Mouse (Mus musculus) c-Kit-positive CD71-positive TER-119-positive erythroid progenitor cells, embryonic 14.5 days (primary cell): ENCODE results near the gene Gm28051.

ENCODE experiments used
- DNase-seq: peaks from one replicate; pipeline ENCODE4 v3.0.0-alpha.2; 2013; ENCODE audit warnings: low spot score

Gm28051 gene

DNA sequence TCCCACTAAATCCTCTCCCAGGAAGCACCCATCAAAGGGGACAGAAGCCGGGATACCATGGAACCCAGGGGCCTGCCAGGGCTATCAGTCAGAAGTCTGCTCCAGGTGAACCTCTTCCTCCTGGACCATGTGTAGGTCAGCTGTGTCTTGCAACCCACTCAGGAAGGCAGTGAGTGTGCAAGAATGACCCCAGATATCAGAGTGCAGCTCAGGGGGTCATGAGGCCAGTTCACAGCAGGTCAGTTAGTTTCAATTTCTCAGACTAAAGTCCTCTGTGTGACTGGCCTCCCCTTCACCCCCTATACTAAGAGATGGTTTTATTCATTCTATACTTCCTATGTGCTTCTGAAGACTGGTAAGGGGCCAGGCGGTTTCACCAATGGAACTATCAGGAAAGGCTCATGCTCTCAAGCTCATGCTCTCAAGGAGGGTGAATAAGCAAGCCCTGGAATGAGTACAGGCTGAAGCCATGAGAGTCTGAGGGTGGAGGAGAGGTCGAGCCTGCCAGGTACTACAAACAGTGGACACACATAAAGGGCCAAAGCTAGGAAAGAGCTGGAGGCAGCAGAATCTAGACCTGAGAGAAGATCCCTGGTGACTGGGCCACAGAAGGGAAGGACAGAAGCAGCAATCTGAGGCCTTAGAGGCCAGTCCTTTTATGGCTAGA is 72.7 kb downstream of the Gm28051 start:
- DNase-seq: no peak

- no peak for DNase-seq
These were observed 73.6 kb downstream of the Gm28051 start for GRCm38 (mm10) chr12:102683979-102684378.

DNA sequence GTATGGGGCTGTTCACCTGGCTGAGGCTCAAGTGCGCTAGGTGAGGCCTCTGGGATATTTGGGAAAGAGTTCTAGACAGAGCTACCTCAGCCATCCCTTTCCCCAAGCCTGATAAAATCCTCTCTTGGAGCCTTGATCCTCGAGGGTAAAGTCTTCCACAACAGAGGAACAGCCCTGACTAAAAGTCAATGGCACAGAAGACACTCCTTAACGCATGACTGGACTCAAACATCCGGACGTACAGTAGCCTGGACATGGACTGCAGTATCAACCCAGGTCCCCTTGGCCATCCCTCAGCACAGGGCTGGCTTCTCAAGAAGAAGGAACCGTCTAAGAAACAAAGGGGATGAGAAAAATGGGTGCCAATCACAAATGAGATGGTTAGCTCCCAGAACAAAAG is 74.1 kb downstream of the Gm28051 start:
- DNase-seq: no peak

DNA sequence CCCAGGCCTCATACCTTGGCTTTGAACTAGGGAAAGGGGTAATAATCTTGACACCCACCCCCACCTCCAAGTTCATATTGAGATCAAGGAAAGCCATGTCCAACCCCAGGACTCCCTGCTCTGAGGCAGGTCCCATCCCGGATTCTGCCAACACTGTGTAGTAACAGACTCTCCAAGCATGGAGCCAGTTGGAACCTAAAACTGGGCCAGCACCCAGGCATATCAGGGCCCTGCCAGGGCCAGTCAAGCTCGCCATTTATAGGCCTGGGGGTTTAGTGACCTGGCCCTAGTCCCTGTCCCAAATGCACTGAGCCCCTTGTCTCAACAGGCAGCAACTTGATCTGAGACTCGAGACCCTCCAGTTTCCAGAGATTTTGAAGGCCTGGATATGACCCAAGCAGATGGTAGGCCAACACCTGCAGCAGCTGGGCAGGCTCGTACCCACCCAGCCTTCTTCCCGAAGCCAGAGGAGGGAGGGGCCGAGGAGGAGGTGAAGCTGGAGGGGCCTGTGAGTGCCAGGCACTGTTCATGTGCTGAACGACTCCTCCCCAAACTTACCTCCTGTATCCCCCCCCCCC is 74.8 kb downstream of the Gm28051 start:
- no peak for DNase-seq

DNA sequence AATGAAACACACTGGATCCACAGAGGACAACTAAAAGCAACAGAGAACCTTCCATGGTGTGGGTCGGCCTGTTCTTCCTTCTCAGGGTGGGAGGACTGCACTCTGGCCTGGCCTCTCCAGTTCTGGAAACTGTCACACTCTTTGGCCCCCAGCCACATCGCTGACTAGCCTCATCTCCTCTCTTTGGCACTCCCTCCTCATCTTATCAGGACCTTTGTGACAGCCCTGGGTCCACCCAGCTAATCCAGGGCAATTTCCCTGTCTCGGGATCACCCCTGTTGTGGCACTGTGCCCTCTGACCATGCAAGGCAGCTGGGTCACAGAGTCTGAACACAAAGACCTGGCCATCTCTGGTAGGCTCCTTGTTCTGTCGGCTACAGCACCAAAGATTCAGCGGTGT is 75.5 kb downstream of the Gm28051 start:
- no peak for DNase-seq

- DNase-seq: no peak
These were observed 76.0 kb downstream of the Gm28051 start for GRCm38 (mm10) chr12:102681590-102681989.

- DNase-seq: no peak
These were observed 78.7 kb downstream of the Gm28051 start for GRCm38 (mm10) chr12:102678820-102679219.

DNA sequence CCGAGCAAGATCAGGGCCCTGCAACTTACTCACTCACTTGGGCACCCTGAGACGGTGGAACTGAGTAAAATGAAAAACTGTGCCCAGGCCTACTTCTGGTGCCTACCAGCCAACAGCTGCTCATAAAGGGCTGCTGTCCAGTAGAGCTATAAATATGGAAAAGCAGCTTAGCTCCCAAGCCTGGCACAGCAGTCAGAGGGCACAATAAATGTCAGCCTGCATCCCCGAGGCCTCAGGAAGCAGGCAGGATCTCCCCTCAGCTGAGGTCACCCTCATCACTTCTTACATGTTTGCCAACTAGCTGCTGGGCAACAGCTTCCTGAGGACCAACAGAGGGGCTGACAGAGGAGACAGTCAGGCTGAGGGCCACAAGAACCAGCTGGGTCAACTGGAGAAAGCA is 80.5 kb downstream of the Gm28051 start:
- DNase-seq: no peak

DNA sequence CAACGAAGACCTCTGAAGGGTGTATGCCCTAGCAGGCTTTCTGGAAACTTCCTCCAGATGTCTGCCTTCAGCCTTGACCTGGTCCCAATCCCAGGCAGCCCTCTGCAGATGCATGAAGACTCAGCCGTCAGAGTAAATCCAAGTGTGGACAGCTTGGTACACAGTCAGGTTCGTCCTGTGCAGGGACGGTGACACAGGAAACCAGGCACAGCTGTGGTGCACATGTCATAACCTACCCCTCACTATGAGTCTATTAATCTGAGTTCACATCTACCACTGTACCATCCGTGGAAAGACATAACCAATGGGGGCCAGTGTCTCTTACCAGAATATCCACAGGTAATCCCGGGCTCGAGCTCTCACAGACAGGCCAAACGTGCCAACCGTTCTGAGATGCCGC is 83.0 kb downstream of the Gm28051 start:
- DNase-seq: no peak

DNA sequence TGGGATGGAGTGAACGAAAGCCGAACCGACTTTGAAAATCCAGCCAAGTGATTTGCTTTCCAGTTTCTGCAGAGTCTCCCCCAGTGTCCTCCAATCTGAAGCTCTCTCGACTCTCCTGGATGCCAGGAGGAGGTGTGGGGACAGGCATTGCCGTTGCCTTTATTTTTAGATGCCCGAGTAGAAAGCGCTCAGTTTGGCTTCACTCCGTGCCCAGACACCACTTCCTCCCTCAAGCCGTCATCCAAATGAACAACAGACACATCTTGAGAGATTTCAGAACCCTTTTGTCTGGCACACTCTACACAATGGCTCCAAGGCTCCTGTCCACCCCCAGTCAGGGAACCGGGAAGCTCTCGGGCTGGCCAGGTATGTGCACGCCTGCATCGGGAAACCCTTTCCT is 83.4 kb downstream of the Gm28051 start:
- DNase-seq: no peak

- no peak for DNase-seq
These were observed 84.4 kb downstream of the Gm28051 start for GRCm38 (mm10) chr12:102672857-102673839.

GRCm38 (mm10) chr12:102672176-102672575 is 85.4 kb downstream of the Gm28051 start:
- no peak for DNase-seq

GRCm38 (mm10) chr12:102670848-102671247 is 86.7 kb downstream of the Gm28051 start:
- DNase-seq: no peak
